Mouse (Mus musculus) gastrocnemius, adult 2 months (tissue): ENCODE data around the gene Gm20388. TPM values are rescaled to one million over a fixed set of nuclear protein-coding genes. Genes with fewer than 3 reads are reported as not detected.
A peak's percentile ranks its signal among the peaks of the same experiment; 100 is the strongest.
"Not testable (repeated sequence)": the region's sequence is repeated elsewhere in the genome, so short reads cannot be mapped to it uniquely, and the experiment has no call there.

Experiments used
- DNase-seq: peaks from one replicate; pipeline ENCODE4 v3.0.0; 2022
- H3K27ac ChIP-seq: fragments of 200-600 bp; 2 replicates; pipeline ENCODE4 v1.8.1; 2022; ENCODE audit warnings: mild to moderate bottlenecking
- H3K4me3 ChIP-seq: fragments of 200-600 bp; 2 replicates; pipeline ENCODE4 v1.8.1; 2022; ENCODE audit warnings: mild to moderate bottlenecking, moderate library complexity
- CTCF ChIP-seq: fragments of 200-600 bp; IDR thresholded peaks from 2 replicates; pipeline ENCODE4 v1.8.1; 2022; ENCODE audit warnings: antibody characterized with exemption, mild to moderate bottlenecking, moderate library complexity
- intact Hi-C: fragments of 180-260 bp; cut with DNase I; formaldehyde crosslinking; loops from one replicate; pipeline ENCODE4 v1.15.1; 2025
- total RNA-seq, 2 experiments: library from RNA; stranded (reverse); gene quantifications; 2 replicates each; pipeline ENCODE4 v1.2.3; 2021

Gm20388 gene
- total RNA-seq, 2 experiments from 2014 or later: 6.1 to 15.0 TPM

GRCm38 (mm10) chr8:120719586-120720236, 809.1 kb downstream of the Gm20388 start:
- intact Hi-C loops: no loop called here
- H3K4me3 ChIP-seq: no peak overlapping the region
- no peak overlapping the region for H3K27ac ChIP-seq
- no peak for DNase-seq
- TF ChIP-seq CTCF: no peak

- TF ChIP-seq CTCF: peak; percentile 52
- no peak for DNase-seq
- no peak overlapping the region for H3K27ac ChIP-seq
- no peak overlapping the region for H3K4me3 ChIP-seq
- intact Hi-C loops: no loop called here
These were observed 812.4 kb downstream of the Gm20388 start for GRCm38 (mm10) chr8:120723025-120723424.

- DNase-seq, intact Hi-C loops, H3K27ac ChIP-seq, H3K4me3 ChIP-seq: not testable (repeated sequence)
- peak; percentile 38 for TF ChIP-seq CTCF
These were observed 813.5 kb downstream of the Gm20388 start for GRCm38 (mm10) chr8:120724096-120724495.

- no peak for DNase-seq
- no peak overlapping the region for H3K4me3 ChIP-seq
- TF ChIP-seq CTCF: no peak
- intact Hi-C loops: no loop called here
- H3K27ac ChIP-seq: no peak overlapping the region
These were observed 814.4 kb downstream of the Gm20388 start for GRCm38 (mm10) chr8:120724816-120725575.

GRCm38 (mm10) chr8:120725576-120725950, 814.9 kb downstream of the Gm20388 start:
- intact Hi-C loops: no loop called here
- Histone ChIP-seq H3K27ac (no peak overlapping the region), H3K4me3 (no peak overlapping the region)
- DNase-seq: no peak
- TF ChIP-seq CTCF: no peak

GRCm38 (mm10) chr8:120726051-120726450, 815.4 kb downstream of the Gm20388 start:
- no peak for TF ChIP-seq CTCF
- DNase-seq: no peak
- intact Hi-C loops: no loop called here
- Histone ChIP-seq H3K27ac (no peak overlapping the region), H3K4me3 (no peak overlapping the region)

- DNase-seq: no peak
- H3K4me3 ChIP-seq: no peak overlapping the region
- TF ChIP-seq CTCF: no peak
- intact Hi-C loops: no loop called here
- H3K27ac ChIP-seq: no peak overlapping the region
These were observed 818.0 kb downstream of the Gm20388 start for GRCm38 (mm10) chr8:120728488-120729160.

- Histone ChIP-seq H3K4me3 (no peak overlapping the region), H3K27ac (no peak overlapping the region)
- TF ChIP-seq CTCF: no peak
- intact Hi-C loops: no loop called here
- DNase-seq: no peak
These were observed 820.9 kb downstream of the Gm20388 start for GRCm38 (mm10) chr8:120731582-120731981.

- no peak for DNase-seq
- H3K27ac ChIP-seq: no peak overlapping the region
- intact Hi-C loops: no loop called here
- H3K4me3 ChIP-seq: no peak overlapping the region
- no peak for TF ChIP-seq CTCF
These were observed 821.4 kb downstream of the Gm20388 start for GRCm38 (mm10) chr8:120732068-120732467.

- H3K27ac ChIP-seq: peak within 1 kb of the TSS; percentile 94
- peak within 1 kb of the TSS; percentile 74 for H3K4me3 ChIP-seq
- peak; percentile 95 for DNase-seq
- peak; percentile 51 for TF ChIP-seq CTCF
- intact Hi-C loops: loop anchor here (2.0 to 5.0 kb wide), 3 partner anchors 41 to 61 kb away; no protein-coding TSS in a partner anchor
These were observed 825.3 kb downstream of the Gm20388 start, which contains the start of gene Irf8 for GRCm38 (mm10) chr8:120735770-120736481. Gene Irf8, plus strand, starts transcription at chr8:120736358.

GRCm38 (mm10) chr8:120736486-120736885, 825.8 kb downstream of the Gm20388 start:
- peak overlapping the region; percentile 74 for H3K4me3 ChIP-seq
- H3K27ac ChIP-seq: peak overlapping the region; percentile 94
- no peak for TF ChIP-seq CTCF
- peak; percentile 73 for DNase-seq
- intact Hi-C loops: loop anchor here (2.0 to 5.0 kb wide), 2 partner anchors 42 to 54 kb away; no protein-coding TSS in a partner anchor

- H3K4me3 ChIP-seq: peak overlapping the region; percentile 74
These were observed 826.5 kb downstream of the Gm20388 start for GRCm38 (mm10) chr8:120737166-120737565.

More at GRCm38 (mm10) chr8:120737166-120737565, 826.5 kb downstream of the Gm20388 start:
- no peak for TF ChIP-seq CTCF
- peak overlapping the region; percentile 94 for H3K27ac ChIP-seq
- DNase-seq: no peak
- intact Hi-C loops: loop anchor here (2.0 to 5.0 kb wide), 2 partner anchors 42 to 55 kb away; no protein-coding TSS in a partner anchor
